Comparison of ENCODE assay signal across 20 mouse cellular contexts in the genomic region with DNA sequence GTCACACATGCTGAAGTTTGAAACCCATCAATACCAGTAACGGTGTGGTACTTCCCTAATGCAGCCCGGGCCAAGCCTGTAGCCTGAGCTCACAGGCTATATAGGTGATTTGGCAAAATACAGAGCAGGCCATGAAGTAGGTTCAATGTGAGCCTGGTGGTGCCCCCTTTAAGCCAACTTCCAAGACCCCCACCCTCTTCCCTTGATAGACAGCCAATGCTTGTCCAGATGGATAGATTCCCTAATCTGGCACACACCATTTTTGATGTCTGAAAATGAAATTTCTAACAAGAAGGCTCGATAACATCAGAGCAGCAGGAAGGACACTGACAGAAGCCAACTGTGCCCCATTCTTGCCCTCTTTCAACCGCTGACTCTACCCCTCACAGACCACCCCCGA. TPM values are rescaled to one million over a fixed set of nuclear protein-coding genes. Genes with fewer than 3 reads are reported as not detected.
DNase-seq lines count a peak whose midpoint lies in the region; ATAC-seq and TF ChIP-seq lines count a peak whose summit lies in the region.
"Had no signal": no experiment of that assay in that cellular context is flagged by ENCODE, and none has a peak within 500 bp of the region (broad histone marks: within the 10 kb centered on the region; RNA-seq: fewer than 3 reads in every experiment).

No protein-coding gene starts in this region.

- H3K36me3 ChIP-seq in forebrain, embryonic 14.5 days (ENCODE audit: control insufficient read depth, insufficient read depth, low read length): no peaks in the 10 kb centered on the region
- H3K36me3 ChIP-seq in hindbrain, embryonic 15.5 days: no peaks in the 10 kb centered on the region
- no peaks in the 10 kb centered on the region for H3K36me3 ChIP-seq in midbrain, embryonic 16.5 days (ENCODE audit: control insufficient read depth, insufficient read depth, low read length)
- H3K36me3 ChIP-seq in intestine, embryonic 15.5 days: no peaks in the 10 kb centered on the region
- H3K36me3 ChIP-seq: embryonic facial prominence, embryonic 12.5 days; heart, embryonic 10.5 days had no signal

- H3K9me3 ChIP-seq in forebrain, embryonic 14.5 days (replicated peaks; ENCODE audit: control insufficient read depth, low read length): no peaks in the 10 kb centered on the region
- H3K9me3 ChIP-seq in hindbrain, embryonic 15.5 days: no peaks in the 10 kb centered on the region
- no peaks in the 10 kb centered on the region for H3K9me3 ChIP-seq in midbrain, embryonic 16.5 days (replicated peaks; ENCODE audit: control insufficient read depth, low read length, poor library complexity, severe bottlenecking)
- no peaks in the 10 kb centered on the region for H3K9me3 ChIP-seq in intestine, embryonic 15.5 days
- H3K9me3 ChIP-seq: embryonic facial prominence, embryonic 12.5 days; heart, embryonic 10.5 days had no signal

- H3K4me3 ChIP-seq in cerebellum, adult 2 months (replicated peaks; ENCODE audit: insufficient read depth, low read depth, low read length): no peak overlapping the region
- no peak overlapping the region for H3K4me3 ChIP-seq in forebrain, embryonic 14.5 days (ENCODE audit: low read depth, low read length)
- H3K4me3 ChIP-seq in hindbrain, embryonic 15.5 days: no peak overlapping the region
- no peak overlapping the region for H3K4me3 ChIP-seq in midbrain, embryonic 16.5 days (ENCODE audit: low read depth, low read length)
- no peak overlapping the region for H3K4me3 ChIP-seq in intestine, embryonic 15.5 days (replicated peaks)
- H3K4me3 ChIP-seq: embryonic facial prominence, embryonic 12.5 days; heart, embryonic 10.5 days had no signal

- no peak overlapping the region for H3K4me2 ChIP-seq in forebrain, embryonic 14.5 days (ENCODE audit: low read length)
- no peak overlapping the region for H3K4me2 ChIP-seq in hindbrain, embryonic 15.5 days
- no peak overlapping the region for H3K4me2 ChIP-seq in midbrain, embryonic 16.5 days (ENCODE audit: low read length)
- H3K4me2 ChIP-seq in intestine, embryonic 15.5 days (replicated peaks): no peak overlapping the region
- H3K4me2 ChIP-seq: embryonic facial prominence, embryonic 12.5 days had no signal

- H3K4me1 ChIP-seq in cerebellum, adult 2 months (ENCODE audit: control insufficient read depth, insufficient read depth, low read length): peaks cover 56% of the 10 kb centered on the region
- peaks cover 72% of the 10 kb centered on the region for H3K4me1 ChIP-seq in forebrain, embryonic 14.5 days (ENCODE audit: control insufficient read depth, insufficient read depth, low read length)
- peaks cover 87% of the 10 kb centered on the region for H3K4me1 ChIP-seq in hindbrain, embryonic 15.5 days (replicated peaks)
- peaks cover 80% of the 10 kb centered on the region for H3K4me1 ChIP-seq in midbrain, embryonic 16.5 days (ENCODE audit: control insufficient read depth, insufficient read depth, low read length)
- H3K4me1 ChIP-seq in intestine, embryonic 15.5 days (replicated peaks): peaks cover 7% of the 10 kb centered on the region

- WGBS in cerebellum, adult 2 months: 22% methylated on average over 5 of the region's 5 CpGs
- WGBS in forebrain, embryonic 14.5 days: 77% methylated on average over 5 of the region's 5 CpGs
- 51% methylated on average over 5 of the region's 5 CpGs for WGBS in hindbrain, embryonic 15.5 days
- 61% methylated on average over 5 of the region's 5 CpGs for WGBS in midbrain, embryonic 16.5 days
- 81% methylated on average over 5 of the region's 5 CpGs for WGBS in intestine, embryonic 15.5 days

- no peak for TF ChIP-seq POLR2A in cerebellum, adult 2 months (IDR thresholded peaks at IDR 0.05; ENCODE audit: borderline replicate concordance, insufficient read depth, low read length)

- H3K27me3 ChIP-seq in cerebellum, adult 2 months (ENCODE audit: control insufficient read depth, insufficient read depth, low read length): no peaks in the 10 kb centered on the region
- no peaks in the 10 kb centered on the region for H3K27me3 ChIP-seq in forebrain, embryonic 14.5 days (replicated peaks; ENCODE audit: control insufficient read depth, insufficient read depth, low read length)
- no peaks in the 10 kb centered on the region for H3K27me3 ChIP-seq in hindbrain, embryonic 15.5 days
- H3K27me3 ChIP-seq in midbrain, embryonic 16.5 days (ENCODE audit: control insufficient read depth, insufficient read depth, low read depth, low read length): no peaks in the 10 kb centered on the region
- H3K27me3 ChIP-seq in intestine, embryonic 15.5 days (replicated peaks): no peaks in the 10 kb centered on the region
- H3K27me3 ChIP-seq: embryonic facial prominence, embryonic 12.5 days had no signal

- no peak for DNase-seq in cerebellum, adult 2 months
- no peak for DNase-seq in cerebellum, postnatal 36 days
- DNase-seq in forebrain, embryonic 14.5 days (ENCODE audit: low spot score): no peak
- DNase-seq in adrenal gland, adult 18-20 months (ENCODE audit: low spot score in 2 of 2): no peak
- DNase-seq in right cerebral cortex, postnatal 4 days: no peak
- DNase-seq: adrenal gland, postnatal 14 days; cerebellum, adult 9-10 months; gastrocnemius, postnatal 10 days; heart, postnatal 36 days; kidney, adult 18-20 months; kidney, postnatal 14 days; liver; lung, adult 18-20 months; lung, postnatal 36 days had no signal

- H3K27ac ChIP-seq in cerebellum, adult 2 months (ENCODE audit: insufficient read depth, low read length): peak overlapping the region; percentile 7; the same call in 1 of the 2 replicates
- peak overlapping the region; percentile 89 for H3K27ac ChIP-seq in forebrain, embryonic 14.5 days (ENCODE audit: low read depth, low read length)
- peak overlapping the region; percentile 51 for H3K27ac ChIP-seq in hindbrain, embryonic 15.5 days (replicated peaks)
- H3K27ac ChIP-seq in midbrain, embryonic 16.5 days (ENCODE audit: low read length): peak overlapping the region; percentile 72
- no peak overlapping the region for H3K27ac ChIP-seq in intestine, embryonic 15.5 days
- H3K27ac ChIP-seq: embryonic facial prominence, embryonic 12.5 days; heart, embryonic 10.5 days; stomach, postnatal 0 days had no signal

- TF ChIP-seq CTCF in cerebellum, adult 2 months (IDR thresholded peaks at IDR 0.05; ENCODE audit: borderline replicate concordance, insufficient read depth, low read depth, low read length): no peak

- ATAC-seq in forebrain, embryonic 14.5 days: no peak
- no peak for ATAC-seq in hindbrain, embryonic 15.5 days (ENCODE audit: low FRiP score, low read depth)
- no peak for ATAC-seq in midbrain, embryonic 16.5 days
- ATAC-seq in intestine, embryonic 15.5 days: no peak

- no peak overlapping the region for H3K9ac ChIP-seq in forebrain, embryonic 14.5 days (ENCODE audit: low read length)
- H3K9ac ChIP-seq in hindbrain, embryonic 15.5 days: no peak overlapping the region
- H3K9ac ChIP-seq in midbrain, embryonic 16.5 days (ENCODE audit: low read depth, low read length): no peak overlapping the region
- no peak overlapping the region for H3K9ac ChIP-seq in intestine, embryonic 15.5 days
- H3K9ac ChIP-seq: embryonic facial prominence, embryonic 12.5 days had no signal

RNA-seq across cellular contexts. Expression of a gene that starts 47.8 kb away (rescaled TPM):
- polyA plus RNA-seq in cerebellum, adult 2 months (2012; rRNA removed): 99.2 and 101 TPM in 2 replicates
- 31.4 and 46.7 TPM in 2 replicates for polyA plus RNA-seq in forebrain, embryonic 14.5 days (2014; fragmentation: Nextera tagmentation; extraction: Ambion mirVana)
- polyA plus RNA-seq in hindbrain, embryonic 15.5 days (2015; fragmentation: Nextera tagmentation; extraction: Ambion mirVana): 30.5 and 36.8 TPM in 2 replicates
- 37.4 and 38.6 TPM in 2 replicates for polyA plus RNA-seq in midbrain, embryonic 16.5 days (2015; fragmentation: Nextera tagmentation; extraction: Ambion mirVana)
- 2.6 and 3.5 TPM in 2 replicates for polyA plus RNA-seq in intestine, embryonic 15.5 days (2015; fragmentation: Nextera tagmentation; extraction: Ambion mirVana)
- total RNA-seq in adrenal gland, adult 18-20 months (2021): 10 to 100 TPM in 1 of 2 experiments, 1 to 10 TPM in 1; 9.4 to 14.7 TPM
